Mouse (Mus musculus) stomach, embryonic 14.5 days (tissue): Measurements from ENCODE around the gene Reln. TPM values are rescaled to one million over a fixed set of nuclear protein-coding genes. Genes with fewer than 3 reads are reported as not detected.

Experiments used
- ATAC-seq: fragments of 200-750 bp; cut with Nextera tagmentation; 2 replicates; pipeline ENCODE4 v1.8.0; 2017; ENCODE audit warnings: low read depth, moderate TSS enrichment; ENCODE audit not compliant: insufficient number of reproducible peaks, insufficient read depth, low FRiP score
- H3K27ac ChIP-seq: fragments of 300-500 bp; sonication (generic); 2 replicates; pipeline ENCODE4 v1.5.1; 2014; ENCODE audit warnings: mild to moderate bottlenecking, low read length, moderate library complexity, mixed read lengths
- H3K27me3 ChIP-seq: fragments of 300-500 bp; sonication (generic); 2 replicates; pipeline ENCODE4 v1.6.1; 2014; ENCODE audit warnings: low read length, control low read depth, mixed read lengths; ENCODE audit not compliant: control insufficient read depth, insufficient read depth
- H3K36me3 ChIP-seq: fragments of 300-500 bp; sonication (generic); 2 replicates; pipeline ENCODE4 v1.6.1; 2014; ENCODE audit warnings: mild to moderate bottlenecking, control low read depth, low read length, moderate library complexity, mixed read lengths; ENCODE audit not compliant: control insufficient read depth, insufficient read depth
- H3K4me1 ChIP-seq: fragments of 300-500 bp; sonication (generic); 2 replicates; pipeline ENCODE4 v1.6.1; 2014; ENCODE audit warnings: low read length, control low read depth, mixed read lengths; ENCODE audit not compliant: control insufficient read depth, insufficient read depth
- H3K4me2 ChIP-seq: fragments of 300-500 bp; sonication (generic); replicated peaks from 2 replicates; pipeline ENCODE4 v1.6.1; 2014; ENCODE audit warnings: low read depth, low read length, control low read depth
- H3K4me3 ChIP-seq: fragments of 300-500 bp; sonication (generic); 2 replicates; pipeline ENCODE4 v1.5.1; 2014; ENCODE audit warnings: low read depth, low read length, control low read depth
- H3K9ac ChIP-seq: fragments of 300-500 bp; sonication (generic); replicated peaks from 2 replicates; pipeline ENCODE4 v1.6.1; 2014; ENCODE audit warnings: low read depth, mild to moderate bottlenecking, control low read depth, low read length, moderate library complexity, mixed read lengths
- H3K9me3 ChIP-seq: fragments of 300-500 bp; sonication (generic); 2 replicates; pipeline ENCODE4 v1.6.1; 2016; ENCODE audit warnings: low read depth, low read length, control low read depth; ENCODE audit not compliant: control insufficient read depth
- WGBS: fragments of 180-500 bp; shearing (Covaris S2); extraction: QIAGEN DNeasy Blood & Tissue Kit; methylation state at CpG from one replicate; pipeline ENCODE4 v1.1.7; 2014; 5-methylcytosine and 5-hydroxymethylcytosine counted together
- polyA plus RNA-seq: library from polyadenylated mRNA; unstranded; fragments of >200 nt; fragmentation: Nextera tagmentation; extraction: Ambion mirVana; gene quantifications from 2 replicates; pipeline ENCODE4 v1.2.1, GENCODE M21; 2014

Reln gene
- polyA plus RNA-seq, 1 experiment from 2014 or later: 5.2 TPM

GRCm38 (mm10) chr5:21983021-21983667 is 361.4 kb downstream of the Reln start:
- Histone ChIP-seq H3K36me3 (no peaks in the 10 kb centered on the region), H3K4me3 (no peak overlapping the region), H3K9ac (no peak overlapping the region), H3K27me3 (no peaks in the 10 kb centered on the region), H3K4me2 (no peak overlapping the region), H3K4me1 (no peaks in the 10 kb centered on the region), H3K27ac (no peak overlapping the region), H3K9me3 (no peaks in the 10 kb centered on the region)
- ATAC-seq: no peak
- 71% methylated on average over 3 of the region's 3 CpGs for WGBS

- Histone ChIP-seq H3K4me2 (no peak overlapping the region), H3K4me1 (no peaks in the 10 kb centered on the region), H3K27ac (no peak overlapping the region), H3K36me3 (no peaks in the 10 kb centered on the region), H3K4me3 (no peak overlapping the region), H3K9me3 (no peaks in the 10 kb centered on the region), H3K9ac (no peak overlapping the region), H3K27me3 (no peaks in the 10 kb centered on the region)
- no peak for ATAC-seq
- 80% methylated on average over 3 of the region's 3 CpGs for WGBS
Observed at GRCm38 (mm10) chr5:21981216-21981615, 363.3 kb downstream of the Reln start.

- H3K4me2 ChIP-seq: no peak overlapping the region
- H3K9me3 ChIP-seq: no peaks in the 10 kb centered on the region
- 72% methylated on average over 3 of the region's 3 CpGs for WGBS
- ATAC-seq: no peak
- no peak overlapping the region for H3K27ac ChIP-seq
- no peaks in the 10 kb centered on the region for H3K27me3 ChIP-seq
- H3K4me1 ChIP-seq: no peaks in the 10 kb centered on the region
- no peak overlapping the region for H3K4me3 ChIP-seq
- H3K9ac ChIP-seq: no peak overlapping the region
- no peaks in the 10 kb centered on the region for H3K36me3 ChIP-seq
Observed at GRCm38 (mm10) chr5:21980544-21980943, 364.0 kb downstream of the Reln start.

GRCm38 (mm10) chr5:21973266-21974010 is 371.1 kb downstream of the Reln start:
- no peak overlapping the region for H3K4me3 ChIP-seq
- H3K9me3 ChIP-seq: no peaks in the 10 kb centered on the region
- H3K27me3 ChIP-seq: no peaks in the 10 kb centered on the region
- 51% methylated on average over 5 of the region's 5 CpGs for WGBS
- H3K9ac ChIP-seq: no peak overlapping the region
- ATAC-seq: no peak
- no peak overlapping the region for H3K27ac ChIP-seq
- H3K4me2 ChIP-seq: no peak overlapping the region
- H3K36me3 ChIP-seq: no peaks in the 10 kb centered on the region
- no peaks in the 10 kb centered on the region for H3K4me1 ChIP-seq

GRCm38 (mm10) chr5:21961796-21962195 is 382.7 kb downstream of the Reln start:
- Histone ChIP-seq H3K4me2 (no peak overlapping the region), H3K9ac (no peak overlapping the region), H3K27me3 (no peaks in the 10 kb centered on the region), H3K4me1 (no peaks in the 10 kb centered on the region), H3K27ac (no peak overlapping the region), H3K9me3 (no peaks in the 10 kb centered on the region), H3K36me3 (no peaks in the 10 kb centered on the region), H3K4me3 (no peak overlapping the region)
- ATAC-seq: no peak
- WGBS: 87% methylated on average over 1 of the region's 1 CpGs

GRCm38 (mm10) chr5:21960151-21960550 is 384.4 kb downstream of the Reln start:
- no peak overlapping the region for H3K9ac ChIP-seq
- no peak for ATAC-seq
- H3K4me2 ChIP-seq: no peak overlapping the region
- no peaks in the 10 kb centered on the region for H3K9me3 ChIP-seq
- H3K27me3 ChIP-seq: no peaks in the 10 kb centered on the region
- no peaks in the 10 kb centered on the region for H3K36me3 ChIP-seq
- no peak overlapping the region for H3K4me3 ChIP-seq
- H3K4me1 ChIP-seq: no peaks in the 10 kb centered on the region
- 68% methylated on average over 14 of the region's 14 CpGs for whole genome bisulfite sequencing
- H3K27ac ChIP-seq: no peak overlapping the region

GRCm38 (mm10) chr5:21957586-21957985 is 386.9 kb downstream of the Reln start:
- 82% methylated on average over 4 of the region's 4 CpGs for WGBS
- Histone ChIP-seq H3K9me3 (no peaks in the 10 kb centered on the region), H3K4me1 (no peaks in the 10 kb centered on the region), H3K36me3 (no peaks in the 10 kb centered on the region), H3K27me3 (no peaks in the 10 kb centered on the region), H3K4me2 (no peak overlapping the region), H3K9ac (no peak overlapping the region), H3K4me3 (no peak overlapping the region), H3K27ac (no peak overlapping the region)
- ATAC-seq: no peak

GRCm38 (mm10) chr5:21957061-21957460 is 387.4 kb downstream of the Reln start:
- WGBS: 77% methylated on average over 4 of the region's 4 CpGs
- no peaks in the 10 kb centered on the region for H3K36me3 ChIP-seq
- no peak overlapping the region for H3K27ac ChIP-seq
- no peaks in the 10 kb centered on the region for H3K27me3 ChIP-seq
- no peaks in the 10 kb centered on the region for H3K4me1 ChIP-seq
- no peak overlapping the region for H3K4me3 ChIP-seq
- no peak for ATAC-seq
- H3K4me2 ChIP-seq: no peak overlapping the region
- H3K9me3 ChIP-seq: no peaks in the 10 kb centered on the region
- H3K9ac ChIP-seq: no peak overlapping the region
